Mouse (Mus musculus) embryonic fibroblast, embryonic 13.5 days (primary cell): ENCODE data around the gene Vps4a. TPM values are rescaled to one million over a fixed set of nuclear protein-coding genes. Genes with fewer than 3 reads are reported as not detected.

Source experiments
- H3K27ac ChIP-seq: 2 replicates; pipeline ENCODE4 v1.5.1; 2012; ENCODE audit warnings: low read length, control low read depth, inconsistent platforms; ENCODE audit not compliant: insufficient read depth
- H3K4me1 ChIP-seq: 2 replicates; pipeline ENCODE4 v1.6.1; 2011; ENCODE audit warnings: low read length; ENCODE audit not compliant: control insufficient read depth, insufficient read depth
- H3K4me3 ChIP-seq: 2 replicates; pipeline ENCODE4 v1.5.1; 2011; ENCODE audit warnings: mild to moderate bottlenecking, control low read depth, low read length; ENCODE audit not compliant: insufficient read depth
- CTCF ChIP-seq: IDR thresholded peaks from 2 replicates; pipeline ENCODE4 v1.5.1; 2011; ENCODE audit warnings: mild to moderate bottlenecking, control low read depth, low read length, moderate library complexity, borderline replicate concordance; ENCODE audit not compliant: insufficient read depth
- POLR2A ChIP-seq: IDR thresholded peaks from 2 replicates; pipeline ENCODE4 v1.6.1; 2011; ENCODE audit warnings: low read depth, mild to moderate bottlenecking, control low read depth, low read length, moderate library complexity
- polyA plus RNA-seq: library from polyadenylated mRNA; stranded (reverse); fragments of >200 nt; gene quantifications from 2 replicates; pipeline ENCODE4 v1.2.4, GENCODE M21; 2011; ENCODE audit warnings: low read depth; ENCODE audit not compliant: missing spikeins, insufficient read length

Gene Vps4a
- polyA plus RNA-seq, 1 experiment: 48.3 TPM

DNA sequence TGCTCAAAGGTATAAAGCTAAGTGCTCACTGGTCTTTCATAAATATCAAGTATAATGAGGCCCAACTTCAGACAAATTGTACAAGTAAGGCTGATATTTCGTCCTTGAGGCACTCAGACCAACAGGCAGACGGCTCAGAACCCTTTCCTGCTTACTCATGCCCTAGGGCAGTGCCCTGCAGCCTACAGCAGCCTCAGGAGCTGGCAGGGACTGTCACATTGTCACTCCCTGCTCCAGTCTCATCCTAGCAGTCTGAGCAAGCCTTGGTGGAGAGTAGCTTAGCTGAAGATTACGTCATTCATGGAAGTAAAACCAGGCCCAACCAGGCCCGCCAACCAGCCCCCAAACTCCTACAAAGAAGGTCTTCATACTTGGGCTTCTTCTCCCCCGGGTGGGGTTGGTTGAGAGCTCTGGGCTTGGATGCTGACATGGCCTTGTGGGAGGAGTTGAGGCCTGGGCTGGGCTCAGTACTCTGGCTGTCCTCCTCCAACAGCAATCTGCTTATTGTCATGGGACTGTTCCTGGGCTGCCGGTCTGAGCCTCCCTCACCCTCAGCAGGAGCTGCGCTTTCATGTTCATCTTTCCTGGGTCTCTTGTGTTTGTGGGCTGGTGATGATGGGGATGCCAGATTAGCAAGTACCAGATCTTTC, 45.3 kb downstream of the Vps4a start:
- H3K4me1 ChIP-seq: no peaks in the 10 kb centered on the region

DNA sequence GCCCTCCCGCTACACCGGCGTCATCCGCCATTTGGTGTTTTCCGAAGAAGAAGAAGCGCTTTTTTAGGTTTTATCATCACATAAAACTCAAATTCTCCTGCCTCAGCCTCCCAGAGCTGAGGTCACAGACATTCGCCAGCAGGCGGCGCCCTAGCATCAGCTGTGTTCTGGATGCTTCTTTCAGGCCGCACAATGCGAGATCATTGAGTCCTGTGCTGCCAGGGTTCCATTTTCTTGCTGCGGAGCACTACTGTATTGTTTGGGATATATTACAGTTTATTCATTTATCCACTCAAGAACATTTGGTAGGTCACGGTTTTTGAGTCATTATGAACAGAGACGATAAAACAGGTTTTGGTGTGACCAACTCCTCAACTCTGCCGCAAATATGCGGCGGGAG, 54.3 kb downstream of the Vps4a start:
- Histone ChIP-seq H3K4me3 (no peak overlapping the region), H3K27ac (no peak overlapping the region), H3K4me1 (no peaks in the 10 kb centered on the region)
- peak; percentile 34; the same call in 1 of the 2 replicates for TF ChIP-seq CTCF
- no peak for TF ChIP-seq POLR2A

More for the DNA sequence above, 45.3 kb downstream of the Vps4a start:
- Histone ChIP-seq H3K27ac (no peak overlapping the region), H3K4me3 (no peak overlapping the region)
- TF ChIP-seq CTCF (no peak), POLR2A (no peak)

DNA sequence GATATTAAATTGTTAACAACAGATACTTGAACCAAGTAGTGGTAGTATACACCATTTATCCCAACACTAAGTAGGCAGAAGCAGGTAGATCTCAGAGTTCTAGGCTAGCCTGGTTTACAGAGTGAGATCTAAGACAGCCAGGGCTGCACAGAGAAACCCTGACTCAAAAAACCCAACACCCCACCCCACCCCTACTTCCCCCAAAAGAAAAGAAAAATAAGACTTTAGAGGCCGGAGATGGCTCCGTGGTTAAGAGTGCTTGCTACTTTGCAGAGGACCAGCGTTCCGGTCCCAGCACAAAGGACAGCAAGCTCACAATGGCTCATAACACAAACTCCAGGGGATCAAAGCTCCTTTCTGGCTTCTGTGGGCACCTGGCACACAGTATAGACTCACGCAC, 55.0 kb downstream of the Vps4a start:
- no peak overlapping the region for H3K4me3 ChIP-seq
- H3K27ac ChIP-seq: no peak overlapping the region
- no peaks in the 10 kb centered on the region for H3K4me1 ChIP-seq
- TF ChIP-seq CTCF (no peak), POLR2A (no peak)

DNA sequence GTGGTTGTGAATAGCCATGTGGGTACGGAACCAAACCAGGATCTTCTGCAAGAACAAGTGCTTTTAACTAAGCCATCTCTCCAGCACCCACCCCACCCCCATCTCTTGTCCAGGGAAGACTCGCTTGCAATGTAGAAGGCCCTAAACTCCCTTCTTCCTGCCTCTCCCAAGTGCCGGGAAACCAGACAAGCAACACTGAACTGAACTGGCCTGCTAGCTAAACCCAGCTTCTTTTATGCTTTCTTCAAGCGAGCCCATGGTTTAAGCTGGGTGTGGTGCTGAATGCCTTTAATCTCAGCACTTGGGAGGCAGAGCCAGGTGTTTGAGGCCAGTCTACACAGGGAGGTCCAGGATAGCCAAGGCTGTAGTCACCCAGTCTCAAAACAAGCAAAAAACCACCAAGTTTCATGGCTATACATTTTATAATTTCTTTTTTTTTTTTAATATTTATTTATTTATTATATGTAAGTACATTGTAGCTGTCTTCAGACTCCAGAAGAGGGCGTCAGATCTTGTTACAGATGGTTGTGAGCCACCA, 57.6 kb downstream of the Vps4a start:
- no peak overlapping the region for H3K27ac ChIP-seq
- no peak overlapping the region for H3K4me3 ChIP-seq
- no peak for TF ChIP-seq POLR2A
- H3K4me1 ChIP-seq: no peaks in the 10 kb centered on the region

DNA sequence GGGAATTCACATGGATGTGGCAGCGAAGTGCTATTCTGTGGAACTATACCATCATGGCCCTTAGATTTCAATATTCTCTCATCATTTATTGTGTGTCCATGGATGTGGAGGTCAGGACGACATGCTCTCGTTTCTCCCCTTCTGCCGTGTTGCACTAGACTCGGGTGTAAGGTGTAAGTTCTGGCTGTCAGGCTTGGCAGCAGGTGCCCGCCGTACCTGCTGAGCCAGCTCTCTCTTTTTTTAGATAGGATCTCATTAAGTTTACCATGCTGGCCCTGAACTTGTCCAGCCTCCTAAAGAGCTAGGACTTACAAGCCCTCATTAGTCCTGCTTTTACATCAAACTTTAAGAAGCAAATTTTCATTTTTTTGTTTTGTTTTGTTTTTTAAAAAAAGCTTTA, 59.5 kb downstream of the Vps4a start:
- H3K4me3 ChIP-seq: no peak overlapping the region
- TF ChIP-seq CTCF (no peak), POLR2A (no peak)
- peaks cover 6% of the 10 kb centered on the region; the same call in 1 of the 2 replicates for H3K4me1 ChIP-seq
- no peak overlapping the region for H3K27ac ChIP-seq

Other genes with a start within 250 kb of the Vps4a start
- 0.16 and 0.47 TPM in 2 replicates for gene Has3, start 161.0 kb upstream of the Vps4a start, polyA plus RNA-seq
- gene Utp4, start 137.6 kb upstream of the Vps4a start, polyA plus RNA-seq: 46.9 and 57.5 TPM in 2 replicates
- 18.9 and 23.3 TPM in 2 replicates for gene Sntb2, start 95.5 kb upstream of the Vps4a start, polyA plus RNA-seq
- 4.4 and 5.5 TPM in 2 replicates for gene Pdf, start 17.4 kb downstream of the Vps4a start, polyA plus RNA-seq
- 31.0 TPM in 2 replicates for gene Cog8, start 25.5 kb downstream of the Vps4a start, polyA plus RNA-seq
- gene Nip7, start 25.7 kb downstream of the Vps4a start, polyA plus RNA-seq: 71.2 and 71.5 TPM in 2 replicates
- not detected in 2 replicates for gene Tmed6, start 34.4 kb downstream of the Vps4a start, polyA plus RNA-seq
- gene Terf2, start 65.3 kb downstream of the Vps4a start, polyA plus RNA-seq: 28.0 and 35.7 TPM in 2 replicates
- 95.0 and 110 TPM in 2 replicates for gene Cyb5b, start 119.4 kb downstream of the Vps4a start, polyA plus RNA-seq